Mouse (Mus musculus): ENCODE results near the gene Npb.

Gene Npb

GRCm38 (mm10) chr11:120613976-120614375 lies 5.7 kb downstream of the Npb start:
- no peak for DNase-seq (ENCODE audit: low spot score in 2 of 2)

- DNase-seq (ENCODE audit: low spot score in 2 of 2): no peak
These were observed 6.9 kb downstream of the Npb start for GRCm38 (mm10) chr11:120615167-120615566.

- no peak for DNase-seq (ENCODE audit: low spot score in 2 of 2)
These were observed 7.4 kb downstream of the Npb start for GRCm38 (mm10) chr11:120615606-120616203.

GRCm38 (mm10) chr11:120616617-120617294 lies 8.5 kb downstream of the Npb start:
- DNase-seq (ENCODE audit: low spot score in 2 of 2): no peak

GRCm38 (mm10) chr11:120617519-120618112 lies 9.3 kb downstream of the Npb start, which contains the start of gene Pcyt2:
Gene Pcyt2, minus strand, starts transcription at chr11:120617936.
- DNase-seq (ENCODE audit: low spot score in 2 of 2): peak; percentile 83 to 89

GRCm38 (mm10) chr11:120618619-120619535 lies 10.6 kb downstream of the Npb start:
- no peak for DNase-seq (ENCODE audit: low spot score in 2 of 2)

GRCm38 (mm10) chr11:120620195-120620594 lies 11.9 kb downstream of the Npb start:
- DNase-seq (ENCODE audit: low spot score in 2 of 2): no peak

- no peak for DNase-seq (ENCODE audit: low spot score in 2 of 2)
These were observed 14.5 kb downstream of the Npb start for GRCm38 (mm10) chr11:120622805-120623204.

- DNase-seq (ENCODE audit: low spot score in 2 of 2): peak in 1 of 2 experiments; percentile 55
These were observed 15.8 kb downstream of the Npb start for GRCm38 (mm10) chr11:120623961-120624679.

- peak; percentile 70 to 77 for DNase-seq (ENCODE audit: low spot score in 2 of 2)
These were observed 16.4 kb downstream of the Npb start for GRCm38 (mm10) chr11:120624680-120625111.

GRCm38 (mm10) chr11:120625152-120625775 lies 17.0 kb downstream of the Npb start, which contains the start of gene Sirt7:
Gene Sirt7, minus strand, starts transcription at chr11:120625240.
- no peak for DNase-seq (ENCODE audit: low spot score in 2 of 2)

- no peak for DNase-seq (ENCODE audit: low spot score in 2 of 2)
These were observed 18.6 kb downstream of the Npb start for GRCm38 (mm10) chr11:120626785-120627467.

GRCm38 (mm10) chr11:120627468-120628300 lies 19.4 kb downstream of the Npb start:
- DNase-seq (ENCODE audit: low spot score in 2 of 2): no peak

GRCm38 (mm10) chr11:120628601-120629340 lies 20.5 kb downstream of the Npb start:
- DNase-seq (ENCODE audit: low spot score in 2 of 2): no peak

GRCm38 (mm10) chr11:120629341-120629730 lies 21.1 kb downstream of the Npb start:
- DNase-seq (ENCODE audit: low spot score in 2 of 2): no peak

- DNase-seq (ENCODE audit: low spot score in 2 of 2): no peak
These were observed 21.6 kb downstream of the Npb start for GRCm38 (mm10) chr11:120629911-120630310.

GRCm38 (mm10) chr11:120630401-120630871 lies 22.2 kb downstream of the Npb start:
- DNase-seq (ENCODE audit: low spot score in 2 of 2): no peak

All from frontal cortex, postnatal 14 days (tissue).